Mouse (Mus musculus): Measurements from ENCODE around the gene Ssbp2.

- TF ChIP-seq CTCF (IDR thresholded peaks at IDR 0.05; ENCODE audit: low read depth): no peak
- no peak for TF ChIP-seq EP300 (IDR thresholded peaks at IDR 0.05; ENCODE audit: low read depth)
Observed at GRCm38 (mm10) chr13:91610601-91611000, 150.5 kb downstream of the Ssbp2 start.
